Mouse (Mus musculus) heart, adult 2 months (tissue): ENCODE measurements around the gene Palm.

Experiments
- CTCF ChIP-seq: fragments of 200-600 bp; IDR thresholded peaks from 2 replicates; pipeline ENCODE4 v1.8.1; 2022; ENCODE audit warnings: antibody characterized with exemption, mild to moderate bottlenecking, moderate library complexity
- EP300 ChIP-seq: fragments of 200-500 bp; IDR thresholded peaks from 2 replicates; pipeline ENCODE4 v1.6.1; 2011; ENCODE audit warnings: low read depth, low read length, control low read depth; ENCODE audit not compliant: insufficient read depth
- POLR2A ChIP-seq: fragments of 200-500 bp; IDR thresholded peaks from 2 replicates; pipeline ENCODE4 v1.6.1; 2011; ENCODE audit warnings: mild to moderate bottlenecking, low read depth, low read length, control low read depth; ENCODE audit not compliant: insufficient read depth

DNA sequence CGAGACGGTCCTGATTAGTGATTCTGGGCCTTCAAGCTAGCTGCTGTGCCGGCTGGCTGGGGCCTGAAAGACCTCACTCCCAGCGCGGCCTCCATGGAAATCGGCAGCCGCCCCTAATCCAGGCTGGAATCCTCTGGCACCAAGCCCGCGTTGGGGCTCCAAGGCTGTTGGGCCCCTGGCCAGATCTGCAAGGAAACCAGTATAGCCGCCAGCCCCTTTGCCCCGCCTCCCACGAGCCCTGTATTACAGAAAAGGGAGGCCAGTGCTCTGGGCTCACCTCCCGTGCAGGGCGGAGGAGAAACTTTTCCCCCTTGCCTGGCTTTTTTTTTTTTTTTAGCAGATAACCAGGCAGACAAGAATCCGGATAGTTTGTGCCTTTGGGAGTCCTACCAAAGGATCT, 60.0 kb downstream of the Palm start:
- TF ChIP-seq POLR2A = peak; percentile 19; the same call in 1 of the 2 replicates
- TF ChIP-seq CTCF = no peak
- TF ChIP-seq EP300 = 0 out of 2 replicates have a peak, but pooled peaks have one; percentile 9
